Mouse (Mus musculus) cerebellum, postnatal 4 days (tissue): ENCODE results near the gene Nfatc2ip.

Source experiments
- DNase-seq, 2 experiments: peaks; one replicate each; pipeline ENCODE4 v3.0.0; 2022; ENCODE audit warnings: low spot score in 2 of 2, mixed read lengths in 1 of 2

The Nfatc2ip gene

GRCm38 (mm10) chr7:126396298-126397119 lies at the start of gene Nfatc2ip:
Gene Nfatc2ip (minus strand): TSS chr7:126396737.
- peak; percentile 85 to 98 for DNase-seq

GRCm38 (mm10) chr7:126446217-126446616 lies 49.7 kb upstream of the Nfatc2ip start:
- DNase-seq, result no peak

- DNase-seq, result no peak
Observed at GRCm38 (mm10) chr7:126445104-126445815, 48.7 kb upstream of the Nfatc2ip start.

GRCm38 (mm10) chr7:126444536-126444935 lies 48.0 kb upstream of the Nfatc2ip start:
- no peak for DNase-seq

- DNase-seq, result no peak
Observed at GRCm38 (mm10) chr7:126443997-126444396, 47.5 kb upstream of the Nfatc2ip start.

- DNase-seq, result no peak
Observed at GRCm38 (mm10) chr7:126440134-126440533, 43.6 kb upstream of the Nfatc2ip start.

GRCm38 (mm10) chr7:126436851-126437250 lies 40.3 kb upstream of the Nfatc2ip start:
- DNase-seq, result peak; percentile 45 to 61

GRCm38 (mm10) chr7:126435801-126436200 lies 39.3 kb upstream of the Nfatc2ip start:
- no peak for DNase-seq

- no peak for DNase-seq
Observed at GRCm38 (mm10) chr7:126434726-126435125, 38.2 kb upstream of the Nfatc2ip start.

GRCm38 (mm10) chr7:126430167-126430566 lies 33.6 kb upstream of the Nfatc2ip start:
- no peak for DNase-seq

GRCm38 (mm10) chr7:126429503-126429898 lies 33.0 kb upstream of the Nfatc2ip start:
- DNase-seq, result no peak

GRCm38 (mm10) chr7:126428631-126429502 lies 32.3 kb upstream of the Nfatc2ip start, which contains the start of gene Rabep2:
Gene Rabep2 (plus strand): TSS chr7:126428759.
- DNase-seq, result peak; percentile 97 to 98

GRCm38 (mm10) chr7:126428154-126428553 lies 31.6 kb upstream of the Nfatc2ip start:
- no peak for DNase-seq

- DNase-seq, result no peak
Observed at GRCm38 (mm10) chr7:126427323-126427860, 30.9 kb upstream of the Nfatc2ip start.

- no peak for DNase-seq
Observed at GRCm38 (mm10) chr7:126424161-126424560, 27.6 kb upstream of the Nfatc2ip start.

GRCm38 (mm10) chr7:126421756-126422155 lies 25.2 kb upstream of the Nfatc2ip start:
- no peak for DNase-seq

- DNase-seq, result no peak
Observed at GRCm38 (mm10) chr7:126418496-126418895, 22.0 kb upstream of the Nfatc2ip start.

- no peak for DNase-seq
Observed at GRCm38 (mm10) chr7:126417606-126418005, 21.1 kb upstream of the Nfatc2ip start.

GRCm38 (mm10) chr7:126417045-126417444 lies 20.5 kb upstream of the Nfatc2ip start:
- no peak for DNase-seq

GRCm38 (mm10) chr7:126416615-126417014 lies 20.1 kb upstream of the Nfatc2ip start:
- no peak for DNase-seq

GRCm38 (mm10) chr7:126414725-126415124 lies 18.2 kb upstream of the Nfatc2ip start, which contains the start of gene Cd19:
Gene Cd19 (minus strand): TSS chr7:126414889.
- DNase-seq, result no peak
